In the genomic region with DNA sequence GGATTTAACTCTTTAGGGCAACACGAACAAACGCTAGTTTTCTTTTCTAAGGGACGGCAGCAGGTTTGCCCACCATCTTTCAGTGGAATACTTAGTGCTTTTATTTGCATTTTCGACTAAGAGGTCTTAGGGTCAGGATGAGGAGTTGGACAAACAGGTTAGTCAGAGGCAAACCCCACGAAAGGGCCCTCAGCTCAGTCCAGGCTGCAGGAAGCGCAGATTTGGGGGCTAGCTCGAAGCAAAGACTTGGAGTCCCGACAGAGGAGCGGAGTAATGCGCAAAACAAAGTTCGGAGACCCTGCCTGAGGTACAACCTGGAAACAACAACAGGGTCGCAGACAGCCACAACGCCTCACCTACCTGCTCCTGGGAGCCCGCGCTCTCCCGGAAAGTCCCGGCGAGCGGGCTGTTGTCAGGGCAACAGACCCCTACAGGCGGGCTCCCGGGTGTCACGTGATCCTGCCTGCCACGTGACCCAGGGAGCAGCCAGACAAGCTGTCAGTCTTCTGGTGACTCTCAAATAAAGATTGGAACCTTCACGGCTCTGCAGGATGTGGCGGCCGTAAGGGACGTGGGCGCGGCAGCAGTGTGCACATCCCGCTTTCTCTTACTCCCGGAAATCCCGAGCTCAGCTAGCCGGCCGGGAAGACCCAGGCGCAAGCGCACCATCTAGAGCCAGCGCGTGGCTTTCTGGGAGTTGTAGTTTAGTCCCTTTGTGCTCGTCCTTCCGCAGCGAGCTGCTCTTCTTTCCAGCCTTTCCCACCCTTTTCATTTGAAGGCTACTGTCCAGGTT, we compare ENCODE assay signal across 8 mouse cellular contexts. TPM values are rescaled to one million over a fixed set of nuclear protein-coding genes. Genes with fewer than 3 reads are reported as not detected.
DNase-seq lines count a peak whose midpoint lies in the region; ATAC-seq and TF ChIP-seq lines count a peak whose summit lies in the region.

TSS of gene Cep162 (minus strand) at position 634 of the 793 bp plus-strand sequence.

- H3K27ac ChIP-seq in CH12.LX (ENCODE audit: insufficient read depth, low read depth): peak within 1 kb of the TSS; percentile 56; the same call in 1 of the 2 replicates
- peak within 1 kb of the TSS; percentile 87 for H3K27ac ChIP-seq in forebrain, embryonic 11.5 days (ENCODE audit: low read depth, low read length)
- H3K27ac ChIP-seq in heart, embryonic 16.5 days (ENCODE audit: low read length): peak within 1 kb of the TSS; percentile 63
- H3K27ac ChIP-seq in liver, embryonic 15.5 days (replicated peaks): peak within 1 kb of the TSS; percentile 73
- peak within 1 kb of the TSS; percentile 69 for H3K27ac ChIP-seq in neural tube, embryonic 12.5 days

- no peak for TF ChIP-seq CTCF in CH12.LX (conservative IDR thresholded peaks at IDR 0.05 in 1 of 2, IDR thresholded peaks at IDR 0.05 in 1 of 2; ENCODE audit: low read depth in 2 of 2, low read length in 2 of 2)

- dilution Hi-C loops in CH12.LX (cut with MboI; ENCODE audit: extremely low pct_ligation_motif_present, extremely low pct_unique_long_range_greater_than_20kb, low sequenced_read_pairs): no loop called here

- peak; percentile 68 for TF ChIP-seq POLR2A in CH12.LX (IDR thresholded peaks at IDR 0.05; ENCODE audit: low read depth, low read length)

- peak within 1 kb of the TSS; percentile 70 to 95 (median 86) for H3K4me3 ChIP-seq in CH12.LX (replicated peaks in 1 of 3; ENCODE audit: low read depth in 2 of 3, low read length in 2 of 3, poor library complexity in 1 of 3)
- peak within 1 kb of the TSS; percentile 55 for H3K4me3 ChIP-seq in forebrain, embryonic 11.5 days (ENCODE audit: low read depth, low read length)
- peak within 1 kb of the TSS; percentile 69 for H3K4me3 ChIP-seq in heart, embryonic 16.5 days (ENCODE audit: low read length)
- H3K4me3 ChIP-seq in liver, embryonic 15.5 days (replicated peaks): peak within 1 kb of the TSS; percentile 78
- H3K4me3 ChIP-seq in neural tube, embryonic 12.5 days: peak within 1 kb of the TSS; percentile 55

- H3K9me3 ChIP-seq in CH12.LX (replicated peaks; ENCODE audit: low read length): no peaks in the 10 kb centered on the region
- no peaks in the 10 kb centered on the region for H3K9me3 ChIP-seq in forebrain, embryonic 11.5 days (ENCODE audit: control insufficient read depth, low read length)
- no peaks in the 10 kb centered on the region; the same call in 1 of the 2 replicates for H3K9me3 ChIP-seq in heart, embryonic 16.5 days (replicated peaks; ENCODE audit: control insufficient read depth, low read length)
- no peaks in the 10 kb centered on the region for H3K9me3 ChIP-seq in liver, embryonic 15.5 days (replicated peaks)
- H3K9me3 ChIP-seq in neural tube, embryonic 12.5 days: no peaks in the 10 kb centered on the region

- peak; percentile 98 for ATAC-seq in forebrain, embryonic 11.5 days (replicated peaks; ENCODE audit: low FRiP score)
- peak; percentile 99 for ATAC-seq in heart, embryonic 16.5 days (replicated peaks; ENCODE audit: extremely low read depth, insufficient read depth, low FRiP score)
- peak; percentile 96 for ATAC-seq in liver, embryonic 15.5 days (ENCODE audit: insufficient read depth)
- peak; percentile 98 for ATAC-seq in neural tube, embryonic 12.5 days (ENCODE audit: low FRiP score, low read depth)

- peak within 1 kb of the TSS; percentile 91 for H3K4me2 ChIP-seq in CH12.LX (ENCODE audit: insufficient read depth, low read depth, poor library complexity, severe bottlenecking)
- peak within 1 kb of the TSS; percentile 62 for H3K4me2 ChIP-seq in forebrain, embryonic 11.5 days (ENCODE audit: low read depth, low read length, severe bottlenecking)
- peak within 1 kb of the TSS; percentile 85 for H3K4me2 ChIP-seq in heart, embryonic 16.5 days (ENCODE audit: low read depth, low read length)
- peak within 1 kb of the TSS; percentile 81 for H3K4me2 ChIP-seq in liver, embryonic 15.5 days
- H3K4me2 ChIP-seq in neural tube, embryonic 12.5 days (replicated peaks): peak within 1 kb of the TSS; percentile 62

- peak within 1 kb of the TSS; percentile 67 for H3K9ac ChIP-seq in CH12.LX (ENCODE audit: insufficient read depth, low read depth)
- peak within 1 kb of the TSS; percentile 65 for H3K9ac ChIP-seq in forebrain, embryonic 11.5 days (ENCODE audit: low read length)
- peak within 1 kb of the TSS; percentile 77 for H3K9ac ChIP-seq in heart, embryonic 16.5 days (ENCODE audit: low read length)
- peak within 1 kb of the TSS; percentile 73 for H3K9ac ChIP-seq in liver, embryonic 15.5 days
- peak within 1 kb of the TSS; percentile 61 for H3K9ac ChIP-seq in neural tube, embryonic 12.5 days

- in situ Hi-C loops in CH12.LX (cut with MboI; ENCODE audit: low pct_ligation_motif_present, low pct_unique_long_range_greater_than_20kb, low sequenced_read_pairs): no loop called here

- WGBS in forebrain, embryonic 11.5 days: 1% methylated on average over 41 of the region's 41 CpGs
- WGBS in heart, embryonic 16.5 days: under 1% methylated on average over 41 of the region's 41 CpGs
- WGBS in liver, embryonic 15.5 days (ENCODE audit: insufficient replicate concordance): under 1% methylated on average over 41 of the region's 41 CpGs
- under 1% methylated on average over 41 of the region's 41 CpGs for WGBS in neural tube, embryonic 12.5 days

- H3K36me3 ChIP-seq in CH12.LX (replicated peaks in 1 of 2; ENCODE audit: control insufficient read depth in 1 of 2, insufficient read depth in 1 of 2, low read length in 1 of 2): peaks cover 2 to 16% of the 10 kb centered on the region in 2 experiments
- H3K36me3 ChIP-seq in forebrain, embryonic 11.5 days (ENCODE audit: control insufficient read depth, insufficient read depth, low read length): no peaks in the 10 kb centered on the region
- H3K36me3 ChIP-seq in heart, embryonic 16.5 days (ENCODE audit: control insufficient read depth, insufficient read depth): no peaks in the 10 kb centered on the region
- no peaks in the 10 kb centered on the region for H3K36me3 ChIP-seq in liver, embryonic 15.5 days (replicated peaks)
- H3K36me3 ChIP-seq in neural tube, embryonic 12.5 days: no peaks in the 10 kb centered on the region

- H3K79me2 ChIP-seq in CH12.LX (replicated peaks; ENCODE audit: control insufficient read depth, extremely low read depth, insufficient read depth, poor library complexity, severe bottlenecking): peaks cover 4% of the 10 kb centered on the region

- H3K4me1 ChIP-seq in CH12.LX (ENCODE audit: control insufficient read depth in 1 of 2, insufficient read depth in 2 of 2): peaks cover 3 to 21% of the 10 kb centered on the region in 2 experiments
- H3K4me1 ChIP-seq in forebrain, embryonic 11.5 days (replicated peaks; ENCODE audit: control insufficient read depth, insufficient read depth, low read length): 0 out of 2 replicates have a peak, but pooled peaks cover 2% of the 10 kb centered on the region
- peaks cover 2% of the 10 kb centered on the region for H3K4me1 ChIP-seq in heart, embryonic 16.5 days (ENCODE audit: control insufficient read depth, insufficient read depth, low read length)
- peaks cover 6% of the 10 kb centered on the region for H3K4me1 ChIP-seq in liver, embryonic 15.5 days (replicated peaks)
- H3K4me1 ChIP-seq in neural tube, embryonic 12.5 days: 0 out of 2 replicates have a peak, but pooled peaks cover 3% of the 10 kb centered on the region

- no peak for TF ChIP-seq EP300 in CH12.LX (IDR thresholded peaks at IDR 0.05; ENCODE audit: low read length)

- no peaks in the 10 kb centered on the region for H3K27me3 ChIP-seq in CH12.LX (replicated peaks)
- H3K27me3 ChIP-seq in forebrain, embryonic 11.5 days (ENCODE audit: control insufficient read depth, insufficient read depth, low read length): no peaks in the 10 kb centered on the region
- no peaks in the 10 kb centered on the region for H3K27me3 ChIP-seq in heart, embryonic 16.5 days (ENCODE audit: control insufficient read depth, insufficient read depth, low read length)
- H3K27me3 ChIP-seq in liver, embryonic 15.5 days: no peaks in the 10 kb centered on the region
- H3K27me3 ChIP-seq in neural tube, embryonic 12.5 days (replicated peaks): no peaks in the 10 kb centered on the region

- peak; percentile 85 for DNase-seq in CH12.LX (ENCODE audit: extremely low read depth)
- DNase-seq in c-Kit-positive CD71-positive TER-119-negative erythroid progenitor cells, embryonic 14.5 days (ENCODE audit: low read depth): peak; percentile 77
- peak; percentile 90 for DNase-seq in forebrain, embryonic 11.5 days (ENCODE audit: low spot score)
- DNase-seq in kidney, postnatal 36 days: peak; percentile 85 to 93
- peak; percentile 90 for DNase-seq in telencephalon, adult 2 months (ENCODE audit: low read depth, low spot score)

- TF ChIP-seq RAD21 in CH12.LX (IDR thresholded peaks at IDR 0.05; ENCODE audit: low read depth, low read length): no peak

TF ChIP-seq in CH12.LX, 34 proteins besides CTCF, POLR2A, EP300 and RAD21 (continues in another document):
- TF ChIP-seq TCF12 (IDR thresholded peaks at IDR 0.05; ENCODE audit: low read depth, low read length): peak; percentile 37; the same call in 1 of the 2 replicates
- no peak for TF ChIP-seq UBTF (IDR thresholded peaks at IDR 0.05; ENCODE audit: low read depth, low read length)
- no peak for TF ChIP-seq ZNF384 (IDR thresholded peaks at IDR 0.05; ENCODE audit: low read depth, low read length)
- TF ChIP-seq ELF1 (IDR thresholded peaks at IDR 0.05; ENCODE audit: low read depth, low read length): peak; percentile 89
- TF ChIP-seq PAX5 (IDR thresholded peaks at IDR 0.05; ENCODE audit: low read length): no peak
- TF ChIP-seq GABPA (IDR thresholded peaks at IDR 0.05; ENCODE audit: insufficient replicate concordance, low read depth, low read length): no peak; the same call in 1 of the 2 replicates
- TF ChIP-seq ZMIZ1 (IDR thresholded peaks at IDR 0.05; ENCODE audit: low read depth, low read length): no peak
- no peak for TF ChIP-seq ZKSCAN1 (IDR thresholded peaks at IDR 0.05; ENCODE audit: borderline replicate concordance, low read depth, low read length)
- TF ChIP-seq JUND (conservative IDR thresholded peaks at IDR 0.05; ENCODE audit: low read depth, low read length): no peak
- TF ChIP-seq ETS1 (conservative IDR thresholded peaks at IDR 0.05; ENCODE audit: low read depth, low read length): no peak
- TF ChIP-seq HCFC1 (IDR thresholded peaks at IDR 0.05; ENCODE audit: low read depth, low read length): peak; percentile 97
- TF ChIP-seq ZC3H11A (IDR thresholded peaks at IDR 0.05; ENCODE audit: low read depth, low read length): no peak
- no peak for TF ChIP-seq POLR2AphosphoS2 (IDR thresholded peaks at IDR 0.05; ENCODE audit: low read depth, low read length)
- no peak for TF ChIP-seq MAFK (IDR thresholded peaks at IDR 0.05; ENCODE audit: insufficient replicate concordance, low read length)

RNA-seq across cellular contexts. Expression of gene Cep162, which starts in this region (rescaled TPM):
- total RNA-seq in CH12.LX (2012; rRNA removed) (9.2 and 13.2 TPM in 2 replicates), CH12.LX (2014; rRNA removed) (6.2 and 6.7 TPM in 2 replicates)
- polyA plus RNA-seq in CH12.LX (2012; ENCODE audit: insufficient read length, low read depth): 8.6 and 8.7 TPM in 2 replicates
- polyA plus RNA-seq in forebrain, embryonic 11.5 days (2014; fragmentation: Nextera tagmentation; extraction: Ambion mirVana): 14.0 and 17.5 TPM in 2 replicates
- polyA plus RNA-seq in heart, embryonic 16.5 days (2015; fragmentation: Nextera tagmentation; extraction: Ambion mirVana): 4.1 TPM in 2 replicates
- polyA plus RNA-seq in liver, embryonic 15.5 days (2015; fragmentation: Nextera tagmentation; extraction: Ambion mirVana): 1.5 and 1.6 TPM in 2 replicates
- 8.5 and 8.8 TPM in 2 replicates for polyA plus RNA-seq in neural tube, embryonic 12.5 days (2016; fragmentation: Nextera tagmentation; extraction: Ambion mirVana)

Comparison
In these comparisons a context has a peak if more than half of its experiments do, and no peak if none do; other contexts are left out.
1. Peak in every context shown above with its lines: DNase-seq, ATAC-seq, H3K4me3 ChIP-seq and H3K27ac ChIP-seq.